Mouse (Mus musculus) E14TG2a.4 (cell line): Measurements from ENCODE around the gene Rnf144b.

ENCODE experiments used
- CTCF ChIP-seq: conservative IDR thresholded peaks from 2 replicates; pipeline ENCODE4 v1.5.1; 2014; ENCODE audit warnings: low read length
- POU5F1 ChIP-seq: IDR thresholded peaks from 2 replicates; pipeline ENCODE4 v1.6.1; 2014; ENCODE audit warnings: low read length, borderline replicate concordance

- TF ChIP-seq CTCF: no peak
- TF ChIP-seq POU5F1: no peak
These were observed 34.4 kb downstream of the Rnf144b start for GRCm38 (mm10) chr13:47156841-47157240.
